Mouse (Mus musculus): ENCODE data around the gene Cenpi. TPM values are rescaled to one million over a fixed set of nuclear protein-coding genes. Genes with fewer than 3 reads are reported as not detected.

Gene Cenpi
- polyA plus RNA-seq, 1 experiment, result 16.3 TPM

DNA sequence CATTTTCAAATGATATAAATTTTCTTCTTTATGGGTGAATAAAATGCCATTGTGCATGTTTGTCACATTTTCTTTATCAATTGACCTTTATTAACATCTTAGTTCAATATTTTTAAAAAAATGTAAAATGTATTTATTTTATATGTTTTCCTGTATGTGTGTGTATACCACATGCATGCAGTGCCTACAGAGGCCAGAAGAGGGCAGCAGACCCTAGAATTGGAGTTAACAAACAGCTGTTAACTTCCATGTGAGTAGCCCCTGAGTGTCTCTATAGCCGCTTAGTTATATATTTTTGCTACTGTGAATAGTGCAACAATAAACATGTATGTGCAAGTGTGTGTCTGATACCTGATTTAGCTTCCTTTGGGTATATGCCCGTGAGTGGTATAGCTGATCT, 25.4 kb downstream of the Cenpi start:
- TF ChIP-seq CTCF (IDR thresholded peaks at IDR 0.05; ENCODE audit: control insufficient read depth, insufficient read depth, low read length) (no peak), POLR2A (IDR thresholded peaks at IDR 0.05; ENCODE audit: borderline replicate concordance, control insufficient read depth, low read depth, low read length) (no peak)
- Histone ChIP-seq H3K27ac (ENCODE audit: control insufficient read depth, insufficient read depth, low read depth, low read length, poor library complexity) (no peak overlapping the region), H3K4me3 (replicated peaks; ENCODE audit: control insufficient read depth, low read depth, low read length) (no peak overlapping the region), H3K4me1 (ENCODE audit: control insufficient read depth, insufficient read depth, low read length) (no peaks in the 10 kb centered on the region)
- WGBS, result 95% methylated on average over 2 of the region's 2 CpGs

DNA sequence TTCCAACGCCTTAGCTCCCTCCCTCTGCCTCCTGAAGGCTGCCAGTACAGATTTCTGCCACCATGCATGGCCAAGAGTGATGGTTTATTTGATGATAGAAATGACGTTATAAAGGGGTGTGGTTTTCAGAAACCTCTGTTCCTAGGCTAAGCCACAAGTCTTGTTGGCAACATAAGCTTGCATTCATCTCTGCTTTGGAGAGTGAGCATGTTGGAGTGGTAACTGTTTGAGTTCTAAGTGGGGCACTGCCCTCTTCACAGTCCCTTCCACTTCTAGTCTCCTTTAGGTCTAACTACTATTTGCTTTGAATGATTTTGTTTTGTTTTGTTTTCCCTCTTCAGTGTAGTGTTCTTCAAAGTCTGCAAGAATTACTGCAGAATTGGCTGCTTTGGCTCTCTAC, 34.9 kb downstream of the Cenpi start:
- Histone ChIP-seq H3K27ac (ENCODE audit: control insufficient read depth, insufficient read depth, low read depth, low read length, poor library complexity) (no peak overlapping the region), H3K4me3 (replicated peaks; ENCODE audit: control insufficient read depth, low read depth, low read length) (no peak overlapping the region), H3K4me1 (ENCODE audit: control insufficient read depth, insufficient read depth, low read length) (no peaks in the 10 kb centered on the region)
- no peak for TF ChIP-seq CTCF (IDR thresholded peaks at IDR 0.05; ENCODE audit: control insufficient read depth, insufficient read depth, low read length)
- no peak for TF ChIP-seq POLR2A (IDR thresholded peaks at IDR 0.05; ENCODE audit: borderline replicate concordance, control insufficient read depth, low read depth, low read length)
- WGBS, result 76% methylated on average over 2 of the region's 2 CpGs

- no peaks in the 10 kb centered on the region for H3K4me1 ChIP-seq (ENCODE audit: control insufficient read depth, insufficient read depth, low read length)
- no peak for TF ChIP-seq POLR2A (IDR thresholded peaks at IDR 0.05; ENCODE audit: borderline replicate concordance, control insufficient read depth, low read depth, low read length)
- TF ChIP-seq CTCF (IDR thresholded peaks at IDR 0.05; ENCODE audit: control insufficient read depth, insufficient read depth, low read length), result no peak
- 92% methylated on average over 6 of the region's 6 CpGs for WGBS
- no peak overlapping the region for H3K27ac ChIP-seq (ENCODE audit: control insufficient read depth, insufficient read depth, low read depth, low read length, poor library complexity)
- H3K4me3 ChIP-seq (replicated peaks; ENCODE audit: control insufficient read depth, low read depth, low read length), result no peak overlapping the region
Measured at GRCm38 (mm10) chrX:134350205-134350604, 42.3 kb downstream of the Cenpi start.

GRCm38 (mm10) chrX:134353848-134354247, 46.0 kb downstream of the Cenpi start:
- H3K27ac ChIP-seq (ENCODE audit: control insufficient read depth, insufficient read depth, low read depth, low read length, poor library complexity), result no peak overlapping the region
- TF ChIP-seq CTCF (IDR thresholded peaks at IDR 0.05; ENCODE audit: control insufficient read depth, insufficient read depth, low read length) (no peak), POLR2A (IDR thresholded peaks at IDR 0.05; ENCODE audit: borderline replicate concordance, control insufficient read depth, low read depth, low read length) (no peak)
- H3K4me1 ChIP-seq (ENCODE audit: control insufficient read depth, insufficient read depth, low read length), result no peaks in the 10 kb centered on the region
- H3K4me3 ChIP-seq (replicated peaks; ENCODE audit: control insufficient read depth, low read depth, low read length), result no peak overlapping the region

DNA sequence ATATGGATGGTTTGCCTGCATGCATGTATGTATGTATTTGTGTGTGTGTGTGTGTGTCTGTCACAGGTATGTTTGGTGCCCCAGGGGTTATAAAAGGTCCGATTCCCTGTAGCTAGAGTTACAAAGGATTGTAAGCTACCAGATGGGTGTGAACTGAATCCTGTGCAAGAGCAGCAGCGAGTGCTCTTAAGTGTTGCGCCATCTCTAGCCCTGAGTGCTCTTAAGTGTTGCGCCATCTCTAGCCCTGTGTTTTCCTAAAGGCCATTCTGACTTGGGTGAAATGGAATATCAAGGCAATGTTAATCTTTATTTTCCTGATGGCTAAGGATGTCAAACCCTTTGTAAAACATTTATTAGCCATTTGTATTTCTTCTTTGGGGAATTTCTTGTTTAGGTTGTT, 51.5 kb downstream of the Cenpi start:
- WGBS, result 50% methylated on average over 4 of the region's 4 CpGs
- TF ChIP-seq CTCF (IDR thresholded peaks at IDR 0.05; ENCODE audit: control insufficient read depth, insufficient read depth, low read length) (no peak), POLR2A (IDR thresholded peaks at IDR 0.05; ENCODE audit: borderline replicate concordance, control insufficient read depth, low read depth, low read length) (no peak)
- Histone ChIP-seq H3K4me1 (ENCODE audit: control insufficient read depth, insufficient read depth, low read length) (no peaks in the 10 kb centered on the region), H3K4me3 (replicated peaks; ENCODE audit: control insufficient read depth, low read depth, low read length) (no peak overlapping the region), H3K27ac (ENCODE audit: control insufficient read depth, insufficient read depth, low read depth, low read length, poor library complexity) (no peak overlapping the region)

GRCm38 (mm10) chrX:134362156-134362555, 54.3 kb downstream of the Cenpi start:
- Histone ChIP-seq H3K27ac (ENCODE audit: control insufficient read depth, insufficient read depth, low read depth, low read length, poor library complexity) (no peak overlapping the region), H3K4me1 (ENCODE audit: control insufficient read depth, insufficient read depth, low read length) (no peaks in the 10 kb centered on the region), H3K4me3 (replicated peaks; ENCODE audit: control insufficient read depth, low read depth, low read length) (no peak overlapping the region)
- no peak for TF ChIP-seq CTCF (IDR thresholded peaks at IDR 0.05; ENCODE audit: control insufficient read depth, insufficient read depth, low read length)
- TF ChIP-seq POLR2A (IDR thresholded peaks at IDR 0.05; ENCODE audit: borderline replicate concordance, control insufficient read depth, low read depth, low read length), result no peak
- 90% methylated on average over 4 of the region's 4 CpGs for WGBS

DNA sequence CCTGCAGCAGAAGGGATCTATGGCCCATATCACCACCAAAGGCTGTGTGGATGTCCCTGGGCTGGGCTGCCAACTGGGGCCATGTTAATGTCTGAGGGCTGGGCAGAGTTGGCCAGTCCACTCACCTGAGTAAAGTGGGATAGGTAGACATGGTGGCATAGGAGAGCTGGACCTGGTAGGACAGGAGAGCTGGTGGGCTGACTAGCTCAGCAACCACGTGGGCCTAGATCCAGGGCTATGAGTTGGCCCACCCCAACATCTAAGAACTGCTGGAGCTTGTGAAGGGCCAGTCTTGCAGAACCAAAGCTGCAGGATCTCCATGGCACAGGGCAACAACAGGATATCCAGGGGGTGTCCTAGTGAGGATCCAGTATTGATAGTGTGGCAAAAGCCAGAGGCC, 57.5 kb downstream of the Cenpi start:
- H3K27ac ChIP-seq (ENCODE audit: control insufficient read depth, insufficient read depth, low read depth, low read length, poor library complexity), result no peak overlapping the region
- H3K4me1 ChIP-seq (ENCODE audit: control insufficient read depth, insufficient read depth, low read length), result no peaks in the 10 kb centered on the region
- H3K4me3 ChIP-seq (replicated peaks; ENCODE audit: control insufficient read depth, low read depth, low read length), result no peak overlapping the region
- WGBS, result 71% methylated on average over 1 of the region's 1 CpGs
- no peak for TF ChIP-seq POLR2A (IDR thresholded peaks at IDR 0.05; ENCODE audit: borderline replicate concordance, control insufficient read depth, low read depth, low read length)

DNA sequence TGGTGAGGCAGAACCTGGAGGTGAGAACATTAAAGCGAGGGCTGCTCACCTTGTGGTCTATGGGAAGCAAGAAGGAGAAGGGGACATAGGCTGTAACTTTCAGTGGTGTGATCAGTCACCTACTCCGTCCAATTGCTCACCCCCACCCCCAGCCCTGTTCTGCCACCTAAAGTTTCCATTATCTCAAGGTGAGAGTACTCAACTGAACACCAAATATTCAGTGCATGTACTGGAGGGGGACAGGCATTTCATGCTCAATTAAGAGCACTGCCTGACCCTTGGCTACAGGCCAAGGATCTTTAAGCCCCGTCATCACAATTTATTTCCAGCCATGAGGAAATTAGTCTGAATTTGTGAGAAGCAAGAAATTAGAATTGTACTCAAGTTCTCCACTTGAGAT, 58.7 kb downstream of the Cenpi start:
- TF ChIP-seq CTCF (IDR thresholded peaks at IDR 0.05; ENCODE audit: control insufficient read depth, insufficient read depth, low read length) (no peak), POLR2A (IDR thresholded peaks at IDR 0.05; ENCODE audit: borderline replicate concordance, control insufficient read depth, low read depth, low read length) (no peak)
- H3K4me3 ChIP-seq (replicated peaks; ENCODE audit: control insufficient read depth, low read depth, low read length), result no peak overlapping the region
- 88% methylated on average over 3 of the region's 3 CpGs for WGBS

DNA sequence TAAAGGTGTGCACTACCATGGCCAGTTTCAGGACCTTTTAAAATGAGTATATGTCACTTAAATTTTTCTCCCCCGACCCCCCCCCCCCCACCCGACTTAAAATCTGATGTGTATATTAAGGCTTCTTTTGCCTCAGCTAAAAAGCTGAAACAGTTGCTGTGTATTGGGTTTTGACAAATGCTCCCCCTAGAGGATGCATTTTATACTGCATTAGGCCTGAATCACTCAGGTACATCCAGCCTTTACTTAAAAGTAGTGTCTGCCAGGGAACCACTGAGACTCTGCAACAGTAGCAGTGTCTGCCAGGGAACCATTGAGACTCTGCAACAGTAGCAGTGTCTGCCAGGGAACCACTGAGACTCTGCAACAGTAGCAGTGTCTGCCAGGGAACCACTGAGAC, 63.4 kb downstream of the Cenpi start:
- WGBS, result 0% methylated on average over 2 of the region's 2 CpGs
- no peak overlapping the region for H3K4me3 ChIP-seq (replicated peaks; ENCODE audit: control insufficient read depth, low read depth, low read length)
- no peaks in the 10 kb centered on the region for H3K4me1 ChIP-seq (ENCODE audit: control insufficient read depth, insufficient read depth, low read length)
- TF ChIP-seq POLR2A (IDR thresholded peaks at IDR 0.05; ENCODE audit: borderline replicate concordance, control insufficient read depth, low read depth, low read length) (no peak), CTCF (IDR thresholded peaks at IDR 0.05; ENCODE audit: control insufficient read depth, insufficient read depth, low read length) (no peak)
- no peak overlapping the region for H3K27ac ChIP-seq (ENCODE audit: control insufficient read depth, insufficient read depth, low read depth, low read length, poor library complexity)

More for the DNA sequence above, 58.7 kb downstream of the Cenpi start:
- H3K27ac ChIP-seq (ENCODE audit: control insufficient read depth, insufficient read depth, low read depth, low read length, poor library complexity), result no peak overlapping the region
- no peaks in the 10 kb centered on the region for H3K4me1 ChIP-seq (ENCODE audit: control insufficient read depth, insufficient read depth, low read length)

Measured in bone marrow, adult 2 months (tissue).